Mouse (Mus musculus): ENCODE results near the gene Fibp. TPM values are rescaled to one million over a fixed set of nuclear protein-coding genes. Genes with fewer than 3 reads are reported as not detected.
A peak's percentile ranks its signal among the peaks of the same experiment; 100 is the strongest.

Gene Fibp
- polyA plus RNA-seq, 2 experiments: 22.9 to 30.6 TPM

DNA sequence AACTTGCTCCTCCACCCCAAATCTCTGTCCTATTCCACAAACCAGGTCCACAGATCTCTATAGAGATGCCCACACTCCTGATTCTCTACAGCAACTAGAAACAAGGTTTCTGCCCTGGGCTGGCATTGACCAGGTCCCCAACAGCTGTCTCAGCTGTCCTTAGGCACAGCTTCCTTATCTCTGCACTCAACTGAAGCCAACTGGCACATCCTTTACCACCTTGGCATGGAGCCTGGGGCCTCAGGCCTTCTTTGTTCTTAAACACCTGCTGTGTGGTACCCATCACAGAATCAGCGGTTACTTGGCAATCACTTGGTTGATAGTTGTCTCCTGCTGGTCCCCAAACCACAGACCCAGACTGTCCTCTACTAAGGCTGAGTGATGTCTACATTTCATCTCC is 30.0 kb upstream of the Fibp start:
- Histone ChIP-seq H3K4me1 (replicated peaks; ENCODE audit: control insufficient read depth in 2 of 2, insufficient read depth in 2 of 2, low read length in 1 of 2) (peaks cover 4 to 7% of the 10 kb centered on the region in 2 experiments; a peak in 3 of 4 replicates), H3K27me3 (ENCODE audit: control insufficient read depth, insufficient read depth, low read length) (no peaks in the 10 kb centered on the region), H3K4me3 (ENCODE audit: insufficient read depth in 1 of 2, low read depth in 2 of 2, low read length in 2 of 2) (no peak overlapping the region), H3K4me2 (ENCODE audit: low read depth) (no peak overlapping the region), H3K36me3 (replicated peaks; ENCODE audit: control insufficient read depth, insufficient read depth, low read depth) (peaks cover 4% of the 10 kb centered on the region), H3K9ac (replicated peaks) (no peak overlapping the region), H3K9me3 (ENCODE audit: control insufficient read depth, low read length) (no peaks in the 10 kb centered on the region), H3K27ac (no peak overlapping the region)
- 79% methylated on average over 1 of the region's 1 CpGs for WGBS (ENCODE audit: insufficient replicate concordance)
- TF ChIP-seq CTCF (IDR thresholded peaks at IDR 0.05; ENCODE audit: low read depth) (no peak), EP300 (IDR thresholded peaks at IDR 0.05; ENCODE audit: low read depth) (no peak)
- DNase-seq (ENCODE audit: low read depth in 3 of 3, low spot score in 3 of 3): no peak
- no peak for ATAC-seq (ENCODE audit: insufficient read depth)

- H3K4me3 ChIP-seq (ENCODE audit: insufficient read depth in 1 of 2, low read depth in 2 of 2, low read length in 2 of 2): no peak overlapping the region
- WGBS (ENCODE audit: insufficient replicate concordance): 61% methylated on average over 4 of the region's 4 CpGs
- peaks cover 0 to 4% of the 10 kb centered on the region in 2 experiments; a peak in 2 of 4 replicates for H3K4me1 ChIP-seq (replicated peaks; ENCODE audit: control insufficient read depth in 2 of 2, insufficient read depth in 2 of 2, low read length in 1 of 2)
- H3K9ac ChIP-seq (replicated peaks): no peak overlapping the region
- H3K27me3 ChIP-seq (ENCODE audit: control insufficient read depth, insufficient read depth, low read length): no peaks in the 10 kb centered on the region
- H3K36me3 ChIP-seq (replicated peaks; ENCODE audit: control insufficient read depth, insufficient read depth, low read depth): peaks cover 3% of the 10 kb centered on the region
- TF ChIP-seq CTCF (IDR thresholded peaks at IDR 0.05; ENCODE audit: low read depth) (no peak), EP300 (IDR thresholded peaks at IDR 0.05; ENCODE audit: low read depth) (no peak)
- ATAC-seq (ENCODE audit: insufficient read depth): no peak
- H3K27ac ChIP-seq: no peak overlapping the region
- no peak overlapping the region for H3K4me2 ChIP-seq (ENCODE audit: low read depth)
- DNase-seq (ENCODE audit: low read depth in 3 of 3, low spot score in 3 of 3): no peak
- H3K9me3 ChIP-seq (ENCODE audit: control insufficient read depth, low read length): no peaks in the 10 kb centered on the region
Observed at GRCm38 (mm10) chr19:5431911-5432464, 28.4 kb upstream of the Fibp start.

GRCm38 (mm10) chr19:5432992-5433852 is 27.2 kb upstream of the Fibp start:
- Histone ChIP-seq H3K4me2 (ENCODE audit: low read depth) (peak overlapping the region; percentile 68), H3K9ac (replicated peaks) (peak overlapping the region; percentile 50), H3K27ac (no peak overlapping the region), H3K4me1 (replicated peaks; ENCODE audit: control insufficient read depth in 2 of 2, insufficient read depth in 2 of 2, low read length in 1 of 2) (peaks cover 0 to 4% of the 10 kb centered on the region in 2 experiments; a peak in 2 of 4 replicates), H3K27me3 (ENCODE audit: control insufficient read depth, insufficient read depth, low read length) (no peaks in the 10 kb centered on the region), H3K9me3 (ENCODE audit: control insufficient read depth, low read length) (no peaks in the 10 kb centered on the region), H3K36me3 (replicated peaks; ENCODE audit: control insufficient read depth, insufficient read depth, low read depth) (no peaks in the 10 kb centered on the region), H3K4me3 (ENCODE audit: insufficient read depth in 1 of 2, low read depth in 2 of 2, low read length in 2 of 2) (peak overlapping the region; percentile 26 to 45)
- 5% methylated on average over 16 of the region's 16 CpGs for WGBS (ENCODE audit: insufficient replicate concordance)
- ATAC-seq (ENCODE audit: insufficient read depth): peak; percentile 50
- DNase-seq (ENCODE audit: low read depth in 3 of 3, low spot score in 3 of 3): no peak
- TF ChIP-seq CTCF (IDR thresholded peaks at IDR 0.05; ENCODE audit: low read depth) (peak; percentile 55), EP300 (IDR thresholded peaks at IDR 0.05; ENCODE audit: low read depth) (no peak)

- Histone ChIP-seq H3K27ac (no peak overlapping the region), H3K27me3 (ENCODE audit: control insufficient read depth, insufficient read depth, low read length) (no peaks in the 10 kb centered on the region), H3K9ac (replicated peaks) (no peak overlapping the region), H3K36me3 (replicated peaks; ENCODE audit: control insufficient read depth, insufficient read depth, low read depth) (no peaks in the 10 kb centered on the region), H3K4me2 (ENCODE audit: low read depth) (peak overlapping the region; percentile 68), H3K9me3 (ENCODE audit: control insufficient read depth, low read length) (no peaks in the 10 kb centered on the region), H3K4me1 (replicated peaks; ENCODE audit: control insufficient read depth in 2 of 2, insufficient read depth in 2 of 2, low read length in 1 of 2) (peaks cover 0 to 4% of the 10 kb centered on the region in 2 experiments; a peak in 2 of 4 replicates), H3K4me3 (ENCODE audit: insufficient read depth in 1 of 2, low read depth in 2 of 2, low read length in 2 of 2) (no peak overlapping the region)
- WGBS (ENCODE audit: insufficient replicate concordance): 43% methylated on average over 7 of the region's 7 CpGs
- no peak for TF ChIP-seq CTCF (IDR thresholded peaks at IDR 0.05; ENCODE audit: low read depth)
- TF ChIP-seq EP300 (IDR thresholded peaks at IDR 0.05; ENCODE audit: low read depth): no peak
- DNase-seq (ENCODE audit: low read depth in 3 of 3, low spot score in 3 of 3): no peak
- ATAC-seq (ENCODE audit: insufficient read depth): no peak
Observed at GRCm38 (mm10) chr19:5433951-5434350, 26.5 kb upstream of the Fibp start.

GRCm38 (mm10) chr19:5444371-5444908 is 16.0 kb upstream of the Fibp start:
- Histone ChIP-seq H3K27ac (no peak overlapping the region), H3K9me3 (ENCODE audit: control insufficient read depth, low read length) (peaks cover 5% of the 10 kb centered on the region), H3K4me1 (replicated peaks; ENCODE audit: control insufficient read depth in 2 of 2, insufficient read depth in 2 of 2, low read length in 1 of 2) (peaks cover 5 to 11% of the 10 kb centered on the region in 2 experiments), H3K9ac (replicated peaks) (no peak overlapping the region), H3K4me3 (ENCODE audit: insufficient read depth in 1 of 2, low read depth in 2 of 2, low read length in 2 of 2) (no peak overlapping the region), H3K36me3 (replicated peaks; ENCODE audit: control insufficient read depth, insufficient read depth, low read depth) (no peaks in the 10 kb centered on the region), H3K4me2 (ENCODE audit: low read depth) (no peak overlapping the region), H3K27me3 (ENCODE audit: control insufficient read depth, insufficient read depth, low read length) (peaks cover 36% of the 10 kb centered on the region)
- 51% methylated on average over 9 of the region's 9 CpGs for WGBS (ENCODE audit: insufficient replicate concordance)
- DNase-seq (ENCODE audit: low read depth in 3 of 3, low spot score in 3 of 3) (no peak), ATAC-seq (ENCODE audit: insufficient read depth) (no peak)
- TF ChIP-seq EP300 (IDR thresholded peaks at IDR 0.05; ENCODE audit: low read depth) (no peak), CTCF (IDR thresholded peaks at IDR 0.05; ENCODE audit: low read depth) (no peak)

All from liver, embryonic 14.5 days (tissue).